Mouse (Mus musculus): ENCODE measurements around the gene Snx1. TPM values are rescaled to one million over a fixed set of nuclear protein-coding genes. Genes with fewer than 3 reads are reported as not detected.

Snx1 gene
- polyA plus RNA-seq, 1 experiment from 2014 or later, result 127 TPM

DNA sequence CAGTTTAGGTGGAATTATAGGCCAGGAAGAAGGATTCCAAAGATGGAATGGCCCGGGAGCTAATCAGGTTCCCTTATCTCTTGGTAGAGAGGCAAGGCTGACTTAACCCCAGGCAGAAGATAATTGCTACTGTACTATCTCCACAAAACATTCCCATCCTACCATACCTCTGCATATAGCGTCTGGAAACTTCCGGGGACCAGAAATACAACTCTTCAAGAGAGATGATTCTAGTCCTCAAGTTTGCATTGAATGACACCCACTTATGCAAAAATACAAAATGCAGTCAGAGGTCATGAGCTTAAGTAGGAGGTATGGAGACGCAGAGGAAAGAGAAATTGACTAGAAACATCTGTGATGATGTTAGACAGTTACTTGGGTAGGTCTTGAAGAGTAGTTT is 1.5 kb upstream of the Snx1 start:
- Histone ChIP-seq H3K4me3 (replicated peaks) (peak overlapping the region; percentile 70; the same call in 1 of the 2 replicates), H3K9me3 (replicated peaks) (no peaks in the 10 kb centered on the region), H3K27ac (replicated peaks) (no peak overlapping the region), H3K4me2 (replicated peaks) (no peak overlapping the region), H3K9ac (no peak overlapping the region), H3K27me3 (no peaks in the 10 kb centered on the region), H3K4me1 (peaks cover 25% of the 10 kb centered on the region), H3K36me3 (peaks cover 8% of the 10 kb centered on the region; the same call in 1 of the 2 replicates)
- no peak for ATAC-seq (ENCODE audit: insufficient number of reproducible peaks, low FRiP score, low TSS enrichment, low read depth)
- 90% methylated on average over 4 of the region's 4 CpGs for WGBS

DNA sequence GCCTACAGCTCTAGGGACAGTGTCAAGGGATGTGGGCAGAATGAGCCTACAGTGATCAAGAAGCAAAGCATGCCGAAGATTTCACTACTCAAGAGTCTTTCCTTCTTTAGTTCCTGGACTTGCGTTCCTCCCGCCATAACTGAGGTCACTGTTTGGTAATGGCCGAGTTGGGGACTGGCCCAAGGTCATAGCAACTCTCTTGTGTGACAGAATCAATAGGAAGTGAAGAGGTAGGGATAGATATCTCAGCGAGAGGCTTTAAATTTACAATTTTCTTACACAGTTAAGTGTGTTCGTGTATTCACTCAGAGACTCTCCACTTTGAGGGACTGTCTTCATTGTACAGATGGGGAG is 783 bp upstream of the Snx1 start:
- Histone ChIP-seq H3K27ac (replicated peaks) (peak overlapping the region; percentile 83), H3K27me3 (no peaks in the 10 kb centered on the region), H3K4me2 (replicated peaks) (peak overlapping the region; percentile 79), H3K9me3 (replicated peaks) (no peaks in the 10 kb centered on the region), H3K4me3 (replicated peaks) (peak overlapping the region; percentile 70), H3K9ac (peak overlapping the region; percentile 53), H3K36me3 (peaks cover 3% of the 10 kb centered on the region; the same call in 1 of the 2 replicates), H3K4me1 (peaks cover 25% of the 10 kb centered on the region)
- no peak for ATAC-seq (ENCODE audit: insufficient number of reproducible peaks, low FRiP score, low TSS enrichment, low read depth)
- 43% methylated on average over 6 of the region's 6 CpGs for WGBS

DNA sequence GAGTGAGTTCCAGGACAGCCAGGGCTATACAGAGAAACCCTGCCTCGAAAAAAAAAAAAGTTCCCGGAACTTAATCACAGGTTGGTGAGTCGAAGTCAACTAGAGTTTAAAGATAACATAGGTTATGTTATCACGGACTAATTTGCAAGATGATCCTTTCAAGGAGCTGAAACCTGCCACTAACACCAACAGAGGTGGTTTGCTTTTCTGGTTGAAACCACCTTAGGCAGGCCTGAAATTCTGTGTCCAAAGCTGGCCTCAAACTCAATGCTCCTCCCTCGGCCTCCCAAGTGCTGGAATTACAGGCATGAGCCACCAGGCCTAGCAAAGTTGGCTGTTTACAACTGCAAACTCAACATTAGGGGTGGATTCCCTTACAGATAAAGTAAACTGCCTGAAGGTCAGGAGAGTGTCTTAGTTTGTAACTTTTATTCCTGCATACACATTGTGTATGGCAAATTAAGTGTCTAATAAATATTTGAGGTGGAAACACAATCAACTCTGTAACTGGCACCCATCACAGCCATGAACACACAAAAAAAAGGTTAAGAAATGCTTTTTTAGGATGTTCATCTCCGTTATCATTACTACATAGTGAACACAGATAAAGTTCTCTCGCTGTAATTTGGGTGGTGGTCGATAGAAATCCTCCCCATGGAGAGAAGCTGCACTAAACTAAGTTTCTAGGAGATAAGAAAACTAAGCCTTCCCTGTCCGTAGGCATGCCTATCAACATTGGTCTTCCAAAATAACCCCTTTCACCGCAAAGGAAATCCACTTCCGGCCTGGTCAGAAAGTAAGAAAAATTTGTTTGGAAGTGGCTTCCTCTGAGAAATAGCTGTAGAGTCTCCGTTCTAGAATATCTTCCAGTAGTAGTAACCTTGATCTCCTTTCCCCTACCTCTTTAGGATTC is 588 bp downstream of the Snx1 start:
- H3K9ac ChIP-seq, result 0 out of 2 replicates have a peak overlapping the region, but pooled peaks have one; percentile 13
- H3K27me3 ChIP-seq, result no peaks in the 10 kb centered on the region
- H3K36me3 ChIP-seq, result peaks cover 3% of the 10 kb centered on the region; the same call in 1 of the 2 replicates
- peak overlapping the region; percentile 66 for H3K27ac ChIP-seq (replicated peaks)
- no peak for ATAC-seq (ENCODE audit: insufficient number of reproducible peaks, low FRiP score, low TSS enrichment, low read depth)
- peak overlapping the region; percentile 70 for H3K4me3 ChIP-seq (replicated peaks)
- H3K9me3 ChIP-seq (replicated peaks), result no peaks in the 10 kb centered on the region
- H3K4me1 ChIP-seq, result peaks cover 25% of the 10 kb centered on the region
- peak overlapping the region; percentile 79 for H3K4me2 ChIP-seq (replicated peaks)
- WGBS, result 55% methylated on average over 12 of the region's 12 CpGs

DNA sequence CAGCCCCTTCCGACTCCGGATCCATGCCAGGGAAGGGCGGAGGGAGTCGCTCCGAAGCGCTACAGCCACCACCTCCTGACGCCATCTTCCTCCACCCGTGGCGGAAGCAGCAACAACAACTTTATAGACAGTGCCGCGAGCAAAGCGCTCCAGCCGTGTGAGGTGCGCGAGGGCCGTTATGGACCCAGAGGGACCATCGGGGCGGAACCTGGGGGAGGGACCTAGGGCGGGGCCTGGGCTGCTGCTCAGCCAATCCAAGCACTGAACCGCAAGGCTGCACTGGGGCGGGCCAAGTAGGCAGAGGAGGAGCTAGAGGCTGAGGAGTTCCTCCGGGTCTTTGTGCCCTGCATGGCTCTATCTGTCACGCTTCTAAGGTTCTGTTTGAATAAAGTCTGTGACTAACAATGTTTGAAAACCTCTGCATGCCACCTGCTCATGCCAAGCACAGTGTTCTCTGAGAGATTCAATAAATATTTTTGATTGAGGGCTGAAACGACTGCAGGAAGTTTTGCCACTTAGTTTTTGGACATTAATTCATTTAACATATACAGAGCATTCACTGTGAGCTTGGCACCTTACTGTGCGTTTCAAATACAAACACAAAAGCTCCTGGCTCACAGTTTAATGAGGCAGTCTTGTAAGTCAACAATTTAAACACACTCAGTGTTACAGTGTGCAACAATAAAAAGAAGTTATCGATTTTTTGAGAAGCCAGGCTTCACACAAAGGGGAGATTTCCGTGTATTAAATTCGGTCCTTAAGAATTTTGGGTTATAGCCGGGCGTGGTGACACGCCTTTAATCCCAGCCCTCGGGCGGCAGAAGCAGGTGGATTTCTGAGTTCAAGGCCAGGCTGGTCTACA is 1.5 kb downstream of the Snx1 start:
- Histone ChIP-seq H3K4me2 (replicated peaks) (peak overlapping the region; percentile 65), H3K9me3 (replicated peaks) (no peaks in the 10 kb centered on the region), H3K36me3 (no peaks in the 10 kb centered on the region; the same call in 1 of the 2 replicates), H3K27ac (replicated peaks) (peak overlapping the region; percentile 88), H3K4me3 (replicated peaks) (peak overlapping the region; percentile 82), H3K27me3 (no peaks in the 10 kb centered on the region), H3K4me1 (peaks cover 25% of the 10 kb centered on the region), H3K9ac (peak overlapping the region; percentile 78)
- ATAC-seq (ENCODE audit: insufficient number of reproducible peaks, low FRiP score, low TSS enrichment, low read depth), result peak; percentile 98
- 16% methylated on average over 33 of the region's 33 CpGs for WGBS

DNA sequence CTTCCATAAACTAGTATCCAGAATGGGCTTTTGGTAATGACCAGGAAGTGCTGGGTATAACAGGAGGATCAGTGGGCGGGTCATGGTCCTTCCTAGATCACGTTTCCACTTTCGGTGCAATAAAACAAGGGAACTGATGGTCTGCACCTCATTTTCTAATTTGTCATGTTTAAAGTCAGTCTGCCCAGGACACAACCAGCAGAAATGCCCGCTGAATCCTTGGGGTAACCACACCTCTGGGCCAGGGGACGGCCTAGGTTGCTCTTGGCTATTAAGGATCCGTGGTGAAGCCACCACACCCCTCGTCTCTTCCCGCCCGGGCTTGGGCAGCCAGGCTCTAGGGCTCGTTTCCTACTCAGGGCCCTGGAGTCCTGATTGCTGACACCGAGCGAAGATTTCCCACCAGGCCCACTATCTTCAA is 2.3 kb downstream of the Snx1 start:
- Histone ChIP-seq H3K9ac (peak overlapping the region; percentile 78), H3K27me3 (no peaks in the 10 kb centered on the region), H3K4me2 (replicated peaks) (peak overlapping the region; percentile 65), H3K27ac (replicated peaks) (peak overlapping the region; percentile 88), H3K4me1 (peaks cover 25% of the 10 kb centered on the region), H3K36me3 (no peaks in the 10 kb centered on the region; the same call in 1 of the 2 replicates), H3K4me3 (replicated peaks) (peak overlapping the region; percentile 82), H3K9me3 (replicated peaks) (no peaks in the 10 kb centered on the region)
- WGBS, result under 1% methylated on average over 12 of the region's 12 CpGs
- no peak for ATAC-seq (ENCODE audit: insufficient number of reproducible peaks, low FRiP score, low TSS enrichment, low read depth)

DNA sequence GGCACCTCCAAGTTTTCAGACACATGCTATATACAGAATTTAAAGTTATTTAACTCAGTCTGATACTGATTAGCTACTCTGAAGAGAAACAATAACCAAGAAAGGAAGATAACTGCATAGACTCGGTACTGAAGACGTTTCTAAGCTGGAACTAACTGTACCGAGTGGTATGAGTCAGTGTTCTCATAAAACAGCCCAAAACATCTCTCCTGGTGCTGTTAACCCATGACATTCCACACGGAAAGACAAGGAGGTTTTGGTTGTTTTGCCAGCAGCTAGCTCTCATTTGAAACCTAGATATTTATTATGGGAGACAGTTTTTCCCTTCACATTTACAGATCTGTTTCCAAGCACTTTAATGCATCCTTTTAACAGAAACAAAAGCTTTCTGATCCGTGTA is 2.7 kb downstream of the Snx1 start:
- Histone ChIP-seq H3K9ac (peak overlapping the region; percentile 78; the same call in 1 of the 2 replicates), H3K27me3 (no peaks in the 10 kb centered on the region), H3K4me2 (replicated peaks) (peak overlapping the region; percentile 65), H3K27ac (replicated peaks) (peak overlapping the region; percentile 88), H3K4me1 (peaks cover 25% of the 10 kb centered on the region), H3K4me3 (replicated peaks) (peak overlapping the region; percentile 82), H3K9me3 (replicated peaks) (no peaks in the 10 kb centered on the region), H3K36me3 (no peaks in the 10 kb centered on the region; the same call in 1 of the 2 replicates)
- WGBS, result 5% methylated on average over 5 of the region's 5 CpGs
- no peak for ATAC-seq (ENCODE audit: insufficient number of reproducible peaks, low FRiP score, low TSS enrichment, low read depth)

DNA sequence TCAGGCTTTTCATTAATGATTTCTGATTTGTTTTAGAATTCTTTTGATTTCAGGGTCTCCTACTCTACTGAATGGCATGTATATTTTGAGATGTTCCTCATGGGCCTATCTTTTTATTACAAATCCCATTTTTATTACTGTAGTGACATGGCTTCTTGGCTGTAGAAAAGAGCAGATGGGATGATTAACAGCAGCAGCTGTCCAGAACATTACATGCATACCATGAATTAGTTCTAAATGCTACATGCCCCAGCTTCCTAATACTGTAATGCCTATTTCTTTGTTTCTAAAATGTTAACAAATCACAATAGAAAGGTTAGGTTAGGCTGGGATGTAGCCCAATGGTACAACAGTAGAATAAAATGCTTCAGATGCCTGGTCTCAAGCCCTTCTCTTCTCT is 5.0 kb downstream of the Snx1 start:
- no peak overlapping the region for H3K27ac ChIP-seq (replicated peaks)
- H3K9me3 ChIP-seq (replicated peaks), result no peaks in the 10 kb centered on the region
- ATAC-seq (ENCODE audit: insufficient number of reproducible peaks, low FRiP score, low TSS enrichment, low read depth), result no peak
- peaks cover 19% of the 10 kb centered on the region for H3K4me1 ChIP-seq
- H3K36me3 ChIP-seq, result no peaks in the 10 kb centered on the region; the same call in 1 of the 2 replicates
- no peak overlapping the region for H3K4me3 ChIP-seq (replicated peaks)
- H3K4me2 ChIP-seq (replicated peaks), result no peak overlapping the region
- H3K9ac ChIP-seq, result no peak overlapping the region
- H3K27me3 ChIP-seq, result no peaks in the 10 kb centered on the region

DNA sequence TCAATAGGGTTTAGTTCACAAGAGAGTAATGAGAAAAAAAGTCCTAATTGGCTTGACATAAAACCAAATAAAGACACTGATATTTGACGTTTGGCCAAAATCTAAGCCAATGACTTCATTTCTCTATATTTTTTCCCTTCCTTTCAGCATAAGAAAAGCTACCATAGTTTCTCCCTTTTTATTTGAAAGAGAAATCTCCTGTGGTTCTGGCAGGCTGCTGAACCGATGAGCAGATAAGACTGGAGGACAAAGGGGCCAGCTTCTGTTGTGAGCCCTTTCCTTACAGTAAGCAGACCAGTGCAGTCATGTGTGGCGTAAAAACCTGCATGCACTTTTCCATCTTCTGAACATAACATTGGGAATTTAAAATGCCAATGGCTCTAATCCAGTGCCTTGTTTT is 5.4 kb downstream of the Snx1 start:
- no peak overlapping the region for H3K9ac ChIP-seq
- peaks cover 16% of the 10 kb centered on the region for H3K4me1 ChIP-seq
- H3K36me3 ChIP-seq, result no peaks in the 10 kb centered on the region; the same call in 1 of the 2 replicates
- no peak overlapping the region for H3K4me2 ChIP-seq (replicated peaks)
- H3K27me3 ChIP-seq, result no peaks in the 10 kb centered on the region
- WGBS, result 79% methylated on average over 3 of the region's 3 CpGs
- no peak overlapping the region for H3K4me3 ChIP-seq (replicated peaks)
- no peak for ATAC-seq (ENCODE audit: insufficient number of reproducible peaks, low FRiP score, low TSS enrichment, low read depth)
- no peak overlapping the region for H3K27ac ChIP-seq (replicated peaks)
- no peaks in the 10 kb centered on the region for H3K9me3 ChIP-seq (replicated peaks)

DNA sequence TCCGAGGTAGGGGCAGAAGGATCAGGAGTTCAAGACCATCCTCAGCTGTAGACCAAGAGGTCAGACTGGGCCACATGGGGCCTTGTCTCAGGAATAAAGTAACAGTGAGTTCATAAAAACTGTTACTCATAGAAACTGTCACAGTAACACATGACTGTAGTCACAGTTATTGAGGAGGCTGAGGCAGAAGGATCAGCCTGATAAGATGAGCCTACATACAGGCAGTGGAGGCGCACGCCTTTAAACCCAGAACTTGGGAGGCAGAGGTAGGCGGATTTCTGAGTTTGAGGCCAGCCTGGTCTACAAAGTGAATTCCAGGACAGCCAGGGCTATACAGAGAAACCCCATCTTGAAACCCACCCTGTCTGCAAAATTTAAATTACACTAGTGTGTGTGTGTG is 6.3 kb downstream of the Snx1 start:
- Histone ChIP-seq H3K4me1 (peaks cover 8% of the 10 kb centered on the region), H3K4me3 (replicated peaks) (no peak overlapping the region), H3K27me3 (no peaks in the 10 kb centered on the region), H3K9ac (no peak overlapping the region), H3K9me3 (replicated peaks) (no peaks in the 10 kb centered on the region), H3K27ac (replicated peaks) (no peak overlapping the region), H3K4me2 (replicated peaks) (no peak overlapping the region), H3K36me3 (peaks cover 5% of the 10 kb centered on the region; the same call in 1 of the 2 replicates)
- 94% methylated on average over 4 of the region's 4 CpGs for WGBS
- ATAC-seq (ENCODE audit: insufficient number of reproducible peaks, low FRiP score, low TSS enrichment, low read depth), result no peak

DNA sequence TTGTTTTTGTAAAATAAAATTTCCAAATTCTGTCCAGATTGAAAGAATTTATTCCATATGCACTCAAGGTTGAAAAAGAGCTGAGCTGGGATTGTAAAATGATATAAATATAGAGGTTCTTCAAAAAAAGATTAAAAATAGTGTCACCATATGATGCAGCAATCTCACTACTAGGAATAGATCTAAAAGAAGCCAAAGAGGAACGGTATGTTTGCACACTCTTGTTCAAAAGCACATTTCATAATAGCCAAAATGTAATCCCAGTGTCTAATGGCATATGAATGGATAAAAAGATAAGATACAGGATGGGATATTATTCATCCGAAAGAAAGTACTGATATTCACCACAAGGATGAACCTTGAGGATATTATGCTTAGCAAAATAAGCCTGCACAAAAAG is 6.9 kb downstream of the Snx1 start:
- H3K4me3 ChIP-seq (replicated peaks), result no peak overlapping the region
- peaks cover 8% of the 10 kb centered on the region; the same call in 1 of the 2 replicates for H3K36me3 ChIP-seq
- ATAC-seq (ENCODE audit: insufficient number of reproducible peaks, low FRiP score, low TSS enrichment, low read depth), result no peak
- no peaks in the 10 kb centered on the region for H3K27me3 ChIP-seq
- no peak overlapping the region for H3K9ac ChIP-seq
- H3K27ac ChIP-seq (replicated peaks), result no peak overlapping the region
- H3K4me1 ChIP-seq, result peaks cover 5% of the 10 kb centered on the region
- no peak overlapping the region for H3K4me2 ChIP-seq (replicated peaks)
- no peaks in the 10 kb centered on the region for H3K9me3 ChIP-seq (replicated peaks)
- 82% methylated on average over 2 of the region's 2 CpGs for WGBS

DNA sequence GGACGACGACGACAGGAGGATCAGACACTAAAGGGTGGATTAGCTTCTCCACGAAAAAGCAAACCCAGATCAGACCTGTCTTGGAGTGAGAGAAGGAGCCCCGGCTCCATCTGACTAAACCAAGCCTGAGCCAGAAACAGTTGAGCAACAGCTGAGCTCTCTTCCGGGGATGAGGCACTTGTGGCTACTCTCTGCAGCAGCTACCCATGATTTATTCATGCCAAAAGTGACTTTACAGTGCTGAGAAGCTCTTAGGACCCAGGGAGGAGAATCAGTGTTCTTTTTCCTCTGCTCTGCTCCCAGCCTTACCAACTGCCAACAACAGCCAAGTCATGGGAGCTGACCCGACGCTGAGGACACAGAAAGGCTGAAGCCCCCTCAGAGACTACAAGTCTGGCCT is 9.5 kb downstream of the Snx1 start:
- ATAC-seq (ENCODE audit: insufficient number of reproducible peaks, low FRiP score, low TSS enrichment, low read depth), result no peak
- Histone ChIP-seq H3K4me1 (no peaks in the 10 kb centered on the region), H3K27ac (replicated peaks) (peak overlapping the region; percentile 23; the same call in 1 of the 2 replicates), H3K4me2 (replicated peaks) (no peak overlapping the region), H3K4me3 (replicated peaks) (no peak overlapping the region), H3K9me3 (replicated peaks) (no peaks in the 10 kb centered on the region), H3K27me3 (no peaks in the 10 kb centered on the region), H3K9ac (no peak overlapping the region), H3K36me3 (peaks cover 16% of the 10 kb centered on the region; the same call in 1 of the 2 replicates)
- 62% methylated on average over 8 of the region's 8 CpGs for WGBS

All from embryonic facial prominence, embryonic 15.5 days (tissue).